Mouse (Mus musculus): ENCODE results near the gene Prpmp5.
"Not testable (repeated sequence)": the region's sequence is repeated elsewhere in the genome, so short reads cannot be mapped to it uniquely, and the experiment has no call there.

Prpmp5 gene

GRCm38 (mm10) chr6:132314657-132315056, at the start of gene Prpmp5:
Gene Prpmp5, minus strand, starts transcription at chr6:132314757.
- not testable (repeated sequence) for DNase-seq

- DNase-seq, result not testable (repeated sequence)
Observed at GRCm38 (mm10) chr6:132364034-132364433, 49.5 kb upstream of the Prpmp5 start, which contains the start of gene Gm8882. Gene Gm8882, minus strand, starts transcription at chr6:132364134.

All from cerebellum, adult 18-20 months (tissue).